Mouse (Mus musculus): ENCODE measurements around the gene Fiz1. TPM values are rescaled to one million over a fixed set of nuclear protein-coding genes. Genes with fewer than 3 reads are reported as not detected.
"Not testable (repeated sequence)": the region's sequence is repeated elsewhere in the genome, so short reads cannot be mapped to it uniquely, and the experiment has no call there.

Fiz1 gene
- polyA plus RNA-seq, 1 experiment from 2014 or later: 40.6 TPM

- 93% methylated on average over 9 of the region's 9 CpGs for WGBS
- Histone ChIP-seq H3K9me3 (peaks cover 5% of the 10 kb centered on the region; the same call in 1 of the 2 replicates), H3K9ac (no peak overlapping the region), H3K27me3 (replicated peaks) (no peaks in the 10 kb centered on the region), H3K4me2 (no peak overlapping the region), H3K4me1 (no peaks in the 10 kb centered on the region), H3K27ac (no peak overlapping the region), H3K36me3 (peaks cover 51% of the 10 kb centered on the region), H3K4me3 (replicated peaks) (no peak overlapping the region)
- ATAC-seq (ENCODE audit: insufficient read depth, low FRiP score, low read depth): no peak
These were observed 21.6 kb upstream of the Fiz1 start for GRCm38 (mm10) chr7:5036136-5036535.

- Histone ChIP-seq H3K4me2 (no peak overlapping the region), H3K4me3 (replicated peaks) (no peak overlapping the region), H3K27me3 (replicated peaks) (no peaks in the 10 kb centered on the region), H3K9me3 (peaks cover 7% of the 10 kb centered on the region), H3K27ac (no peak overlapping the region), H3K4me1 (no peaks in the 10 kb centered on the region), H3K36me3 (peaks cover 56% of the 10 kb centered on the region), H3K9ac (no peak overlapping the region)
- WGBS: 96% methylated on average over 17 of the region's 17 CpGs
- no peak for ATAC-seq (ENCODE audit: insufficient read depth, low FRiP score, low read depth)
These were observed 21.1 kb upstream of the Fiz1 start for GRCm38 (mm10) chr7:5035628-5036027.

GRCm38 (mm10) chr7:5033818-5034217 is 19.3 kb upstream of the Fiz1 start, which contains the start of gene 4632433K11Rik:
Gene 4632433K11Rik, plus strand, starts transcription at chr7:5034118.
- Histone ChIP-seq H3K27me3 (replicated peaks) (no peaks in the 10 kb centered on the region), H3K27ac (no peak within 1 kb of the TSS), H3K9me3 (peaks cover 20% of the 10 kb centered on the region), H3K4me3 (replicated peaks) (no peak within 1 kb of the TSS), H3K36me3 (peaks cover 74% of the 10 kb centered on the region), H3K4me1 (no peaks in the 10 kb centered on the region), H3K4me2 (no peak within 1 kb of the TSS), H3K9ac (no peak within 1 kb of the TSS)
- 90% methylated on average over 3 of the region's 3 CpGs for WGBS
- ATAC-seq (ENCODE audit: insufficient read depth, low FRiP score, low read depth): no peak

GRCm38 (mm10) chr7:5031496-5031895 is 17.0 kb upstream of the Fiz1 start:
- H3K4me2 ChIP-seq: no peak overlapping the region
- no peak for ATAC-seq (ENCODE audit: insufficient read depth, low FRiP score, low read depth)
- WGBS: 81% methylated on average over 46 of the region's 46 CpGs

GRCm38 (mm10) chr7:5030554-5031275 is 16.2 kb upstream of the Fiz1 start:
- H3K9me3 ChIP-seq: peaks cover 20% of the 10 kb centered on the region
- H3K4me2 ChIP-seq: no peak overlapping the region
- no peaks in the 10 kb centered on the region for H3K4me1 ChIP-seq
- no peak overlapping the region for H3K9ac ChIP-seq
- 85% methylated on average over 63 of the region's 63 CpGs for WGBS
- H3K36me3 ChIP-seq: peaks cover 86% of the 10 kb centered on the region
- H3K4me3 ChIP-seq (replicated peaks): no peak overlapping the region
- no peak overlapping the region for H3K27ac ChIP-seq
- H3K27me3 ChIP-seq (replicated peaks): no peaks in the 10 kb centered on the region
- ATAC-seq (ENCODE audit: insufficient read depth, low FRiP score, low read depth): no peak

More at GRCm38 (mm10) chr7:5031496-5031895, 17.0 kb upstream of the Fiz1 start:
- no peak overlapping the region for H3K9ac ChIP-seq
- H3K4me3 ChIP-seq (replicated peaks): no peak overlapping the region
- H3K27ac ChIP-seq: no peak overlapping the region
- H3K9me3 ChIP-seq: peaks cover 20% of the 10 kb centered on the region
- no peaks in the 10 kb centered on the region for H3K4me1 ChIP-seq
- H3K36me3 ChIP-seq: peaks cover 86% of the 10 kb centered on the region
- no peaks in the 10 kb centered on the region for H3K27me3 ChIP-seq (replicated peaks)

- peaks cover 79% of the 10 kb centered on the region for H3K36me3 ChIP-seq
- no peak overlapping the region for H3K4me3 ChIP-seq (replicated peaks)
- no peak overlapping the region for H3K9ac ChIP-seq
- no peak overlapping the region for H3K27ac ChIP-seq
- H3K4me2 ChIP-seq: no peak overlapping the region
- H3K9me3 ChIP-seq: peaks cover 20% of the 10 kb centered on the region
- H3K4me1 ChIP-seq: no peaks in the 10 kb centered on the region
- WGBS: 92% methylated on average over 21 of the region's 21 CpGs
- H3K27me3 ChIP-seq (replicated peaks): no peaks in the 10 kb centered on the region
- ATAC-seq (ENCODE audit: insufficient read depth, low FRiP score, low read depth): no peak
These were observed 15.4 kb upstream of the Fiz1 start for GRCm38 (mm10) chr7:5029946-5030345.

- Histone ChIP-seq H3K27me3 (replicated peaks) (no peaks in the 10 kb centered on the region), H3K27ac (no peak overlapping the region), H3K36me3 (peaks cover 79% of the 10 kb centered on the region), H3K9me3 (peaks cover 20% of the 10 kb centered on the region), H3K4me3 (replicated peaks) (no peak overlapping the region), H3K9ac (no peak overlapping the region), H3K4me2 (no peak overlapping the region), H3K4me1 (no peaks in the 10 kb centered on the region)
- whole genome bisulfite sequencing: 94% methylated on average over 22 of the region's 22 CpGs
- no peak for ATAC-seq (ENCODE audit: insufficient read depth, low FRiP score, low read depth)
These were observed 15.0 kb upstream of the Fiz1 start for GRCm38 (mm10) chr7:5029543-5029942.

GRCm38 (mm10) chr7:5021197-5021596 is 6.7 kb upstream of the Fiz1 start:
- peaks cover 36% of the 10 kb centered on the region for H3K36me3 ChIP-seq
- peak overlapping the region; percentile 94 for H3K9ac ChIP-seq
- peak overlapping the region; percentile 79 for H3K4me2 ChIP-seq
- H3K27me3 ChIP-seq (replicated peaks): no peaks in the 10 kb centered on the region
- H3K27ac ChIP-seq: peak overlapping the region; percentile 97
- no peaks in the 10 kb centered on the region for H3K9me3 ChIP-seq
- ATAC-seq (ENCODE audit: insufficient read depth, low FRiP score, low read depth): no peak
- WGBS: 48% methylated on average over 5 of the region's 5 CpGs
- peak overlapping the region; percentile 90 for H3K4me3 ChIP-seq (replicated peaks)
- peaks cover 13% of the 10 kb centered on the region; the same call in 1 of the 2 replicates for H3K4me1 ChIP-seq

GRCm38 (mm10) chr7:5020685-5021084 is 6.2 kb upstream of the Fiz1 start:
- H3K4me2 ChIP-seq: peak overlapping the region; percentile 79
- peak overlapping the region; percentile 94 for H3K9ac ChIP-seq
- H3K4me1 ChIP-seq: peaks cover 16% of the 10 kb centered on the region; the same call in 1 of the 2 replicates
- peak overlapping the region; percentile 90 for H3K4me3 ChIP-seq (replicated peaks)
- no peaks in the 10 kb centered on the region for H3K9me3 ChIP-seq
- peaks cover 34% of the 10 kb centered on the region for H3K36me3 ChIP-seq
- ATAC-seq (ENCODE audit: insufficient read depth, low FRiP score, low read depth): peak; percentile 0
- WGBS: 0% methylated on average over 15 of the region's 15 CpGs
- peak overlapping the region; percentile 97 for H3K27ac ChIP-seq
- no peaks in the 10 kb centered on the region for H3K27me3 ChIP-seq (replicated peaks)

GRCm38 (mm10) chr7:5020000-5020681 is 5.6 kb upstream of the Fiz1 start, which contains the start of the genes Zfp865 and Ccdc106:
Gene Zfp865, plus strand, starts transcription at chr7:5020376.
Gene Ccdc106, plus strand, starts transcription at chr7:5020553.
- ATAC-seq (ENCODE audit: insufficient read depth, low FRiP score, low read depth): peak; percentile 91
- no peaks in the 10 kb centered on the region for H3K27me3 ChIP-seq (replicated peaks)
- H3K4me2 ChIP-seq: peak within 1 kb of the TSS; percentile 79
- WGBS: under 1% methylated on average over 48 of the region's 49 CpGs
- H3K9ac ChIP-seq: peak within 1 kb of the TSS; percentile 94
- peak within 1 kb of the TSS; percentile 97 for H3K27ac ChIP-seq
- H3K4me1 ChIP-seq: peaks cover 16% of the 10 kb centered on the region; the same call in 1 of the 2 replicates
- no peaks in the 10 kb centered on the region for H3K9me3 ChIP-seq
- peaks cover 34% of the 10 kb centered on the region for H3K36me3 ChIP-seq
- peak within 1 kb of the TSS; percentile 90 for H3K4me3 ChIP-seq (replicated peaks)

GRCm38 (mm10) chr7:5019576-5019975 is 5.1 kb upstream of the Fiz1 start:
- Histone ChIP-seq H3K4me2 (peak overlapping the region; percentile 79), H3K4me1 (peaks cover 16% of the 10 kb centered on the region; the same call in 1 of the 2 replicates), H3K36me3 (peaks cover 30% of the 10 kb centered on the region), H3K27ac (peak overlapping the region; percentile 97), H3K9ac (0 out of 2 replicates have a peak overlapping the region, but pooled peaks have one; percentile 94), H3K4me3 (replicated peaks) (peak overlapping the region; percentile 90)
- H3K9me3 ChIP-seq; ATAC-seq (ENCODE audit: insufficient read depth, low FRiP score, low read depth); H3K27me3 ChIP-seq (replicated peaks): not testable (repeated sequence)
- 26% methylated on average over 8 of the region's 8 CpGs for WGBS

- H3K9me3 ChIP-seq: no peaks in the 10 kb centered on the region
- no peak overlapping the region for H3K4me2 ChIP-seq
- H3K27ac ChIP-seq: no peak overlapping the region
- no peak overlapping the region for H3K9ac ChIP-seq
- peaks cover 16% of the 10 kb centered on the region; the same call in 1 of the 2 replicates for H3K4me1 ChIP-seq
- no peak overlapping the region for H3K4me3 ChIP-seq (replicated peaks)
- no peaks in the 10 kb centered on the region for H3K27me3 ChIP-seq (replicated peaks)
- no peak for ATAC-seq (ENCODE audit: insufficient read depth, low FRiP score, low read depth)
- H3K36me3 ChIP-seq: peaks cover 14% of the 10 kb centered on the region
- 97% methylated on average over 21 of the region's 21 CpGs for WGBS
These were observed 3.4 kb upstream of the Fiz1 start for GRCm38 (mm10) chr7:5017931-5018330.
